Mouse (Mus musculus): Measurements from ENCODE around the gene Rara.

Rara gene

GRCm38 (mm10) chr11:98952111-98952510, 24.5 kb downstream of the Rara start:
- intact Hi-C loops (cut with DNase I): no loop called here

GRCm38 (mm10) chr11:98952736-98953135, 25.1 kb downstream of the Rara start:
- intact Hi-C loops (cut with DNase I): no loop called here

GRCm38 (mm10) chr11:98953361-98953760, 25.7 kb downstream of the Rara start:
- intact Hi-C loops (cut with DNase I): no loop called here

- intact Hi-C loops (cut with DNase I): no loop called here
These were observed 26.3 kb downstream of the Rara start for GRCm38 (mm10) chr11:98953835-98954320.

- intact Hi-C loops (cut with DNase I): no loop called here
These were observed 26.8 kb downstream of the Rara start for GRCm38 (mm10) chr11:98954373-98954772.

GRCm38 (mm10) chr11:98954801-98955706, 27.4 kb downstream of the Rara start:
- intact Hi-C loops (cut with DNase I): no loop called here

GRCm38 (mm10) chr11:98955707-98956235, 28.2 kb downstream of the Rara start:
- intact Hi-C loops (cut with DNase I): no loop called here

- intact Hi-C loops (cut with DNase I): no loop called here
These were observed 28.7 kb downstream of the Rara start for GRCm38 (mm10) chr11:98956340-98956739.

GRCm38 (mm10) chr11:98959437-98960312, 32.1 kb downstream of the Rara start:
- intact Hi-C loops (cut with DNase I): no loop called here

GRCm38 (mm10) chr11:98960313-98960906, 32.8 kb downstream of the Rara start:
- intact Hi-C loops (cut with DNase I): no loop called here

- intact Hi-C loops (cut with DNase I): no loop called here
These were observed 33.5 kb downstream of the Rara start for GRCm38 (mm10) chr11:98961051-98961592.

GRCm38 (mm10) chr11:98961766-98962165, 34.1 kb downstream of the Rara start:
- intact Hi-C loops (cut with DNase I): no loop called here

GRCm38 (mm10) chr11:98962421-98963095, 34.9 kb downstream of the Rara start:
- intact Hi-C loops (cut with DNase I): no loop called here

GRCm38 (mm10) chr11:98963191-98964021, 35.8 kb downstream of the Rara start:
- intact Hi-C loops (cut with DNase I): no loop called here

- intact Hi-C loops (cut with DNase I): no loop called here
These were observed 36.6 kb downstream of the Rara start for GRCm38 (mm10) chr11:98964201-98964615.

GRCm38 (mm10) chr11:98964616-98965415, 37.2 kb downstream of the Rara start:
- intact Hi-C loops (cut with DNase I): no loop called here

- intact Hi-C loops (cut with DNase I): no loop called here
These were observed 37.9 kb downstream of the Rara start for GRCm38 (mm10) chr11:98965416-98966077.

- intact Hi-C loops (cut with DNase I): no loop called here
These were observed 39.0 kb downstream of the Rara start for GRCm38 (mm10) chr11:98966499-98967141.

All from adrenal gland (tissue).